Mouse (Mus musculus) spleen, adult 2 months (tissue): ENCODE results near the gene Spcs1. TPM values are rescaled to one million over a fixed set of nuclear protein-coding genes. Genes with fewer than 3 reads are reported as not detected.

Source experiments
- DNase-seq, 2 experiments: peaks; one replicate each; pipeline versions ENCODE4 v3.0.0 to v3.0.0-alpha.2; 2012 to 2021; ENCODE audit warnings: low spot score in 2 of 2, low read depth in 1 of 2
- H3K27ac ChIP-seq: fragments of 200-500 bp; 2 replicates; pipeline ENCODE4 v1.5.1; 2012; ENCODE audit warnings: low read length, inconsistent platforms; ENCODE audit not compliant: insufficient read depth
- H3K27me3 ChIP-seq: fragments of 200-500 bp; 2 replicates; pipeline ENCODE4 v1.6.1; 2012; ENCODE audit warnings: mild to moderate bottlenecking, moderate library complexity, low read length, inconsistent platforms; ENCODE audit not compliant: control insufficient read depth, insufficient read depth
- H3K36me3 ChIP-seq: fragments of 200-500 bp; 2 replicates; pipeline ENCODE4 v1.6.1; 2012; ENCODE audit warnings: mild to moderate bottlenecking, low read length, inconsistent platforms; ENCODE audit not compliant: control insufficient read depth, insufficient read depth
- H3K4me1 ChIP-seq: fragments of 200-500 bp; 2 replicates; pipeline ENCODE4 v1.6.1; 2011; ENCODE audit warnings: inconsistent platforms; ENCODE audit not compliant: control insufficient read depth, insufficient read depth, insufficient read length
- H3K4me3 ChIP-seq: fragments of 200-500 bp; 2 replicates; pipeline ENCODE4 v1.5.1; 2011; ENCODE audit warnings: mild to moderate bottlenecking, inconsistent platforms; ENCODE audit not compliant: insufficient read depth, insufficient read length; ENCODE audit errors: extremely low read depth
- CTCF ChIP-seq: fragments of 200-500 bp; IDR thresholded peaks from 2 replicates; pipeline ENCODE4 v1.5.1; 2011; ENCODE audit warnings: mild to moderate bottlenecking, inconsistent platforms; ENCODE audit not compliant: insufficient read depth, insufficient read length, insufficient replicate concordance; ENCODE audit errors: extremely low read depth
- POLR2A ChIP-seq: fragments of 200-500 bp; IDR thresholded peaks from 2 replicates; pipeline ENCODE4 v1.6.1; 2011; ENCODE audit warnings: low read depth, low read length, inconsistent platforms
- WGBS: fragments of 180-500 bp; shearing (Covaris S2); methylation state at CpG from one replicate; pipeline ENCODE4 v1.1.7; 2018; 5-methylcytosine and 5-hydroxymethylcytosine counted together
- polyA plus RNA-seq: library from polyadenylated mRNA; depleted of rRNA; stranded (reverse); fragments of >200 nt; gene quantifications from 2 replicates; pipeline ENCODE4 v1.2.3, GENCODE M21; 2012

Gene Spcs1
- polyA plus RNA-seq, 1 experiment = 50.8 TPM

GRCm38 (mm10) chr14:31000816-31001306, 611 bp downstream of the Spcs1 start:
- Histone ChIP-seq H3K36me3 (0 out of 2 replicates have a peak, but pooled peaks cover 1% of the 10 kb centered on the region), H3K4me1 (peaks cover 2% of the 10 kb centered on the region; the same call in 1 of the 2 replicates), H3K27me3 (no peaks in the 10 kb centered on the region), H3K4me3 (peak overlapping the region; percentile 93), H3K27ac (peak overlapping the region; percentile 61)
- no peak for TF ChIP-seq CTCF
- TF ChIP-seq POLR2A = no peak; the same call in 1 of the 2 replicates
- no peak for DNase-seq
- under 1% methylated on average over 21 of the region's 21 CpGs for WGBS

GRCm38 (mm10) chr14:31000356-31000755, 1.1 kb downstream of the Spcs1 start:
- no peak for DNase-seq
- H3K4me3 ChIP-seq = no peak overlapping the region
- 0 out of 2 replicates have a peak, but pooled peaks cover 1% of the 10 kb centered on the region for H3K36me3 ChIP-seq
- 52% methylated on average over 10 of the region's 10 CpGs for WGBS
- H3K27me3 ChIP-seq = no peaks in the 10 kb centered on the region
- H3K4me1 ChIP-seq = peaks cover 2% of the 10 kb centered on the region; the same call in 1 of the 2 replicates
- H3K27ac ChIP-seq = no peak overlapping the region
- TF ChIP-seq CTCF (no peak), POLR2A (no peak)

- DNase-seq = no peak
- Histone ChIP-seq H3K27me3 (no peaks in the 10 kb centered on the region), H3K27ac (no peak overlapping the region), H3K36me3 (0 out of 2 replicates have a peak, but pooled peaks cover 1% of the 10 kb centered on the region), H3K4me3 (no peak overlapping the region), H3K4me1 (peaks cover 2% of the 10 kb centered on the region; the same call in 1 of the 2 replicates)
- TF ChIP-seq CTCF (no peak), POLR2A (no peak)
These were observed 5.1 kb downstream of the Spcs1 start for GRCm38 (mm10) chr14:30996417-30996816.

- 0 out of 2 replicates have a peak, but pooled peaks cover 3% of the 10 kb centered on the region for H3K36me3 ChIP-seq
- H3K4me1 ChIP-seq = no peaks in the 10 kb centered on the region
- no peak for DNase-seq
- no peak overlapping the region for H3K4me3 ChIP-seq
- TF ChIP-seq POLR2A = no peak
- no peak for TF ChIP-seq CTCF
- no peaks in the 10 kb centered on the region for H3K27me3 ChIP-seq
- 92% methylated on average over 3 of the region's 3 CpGs for WGBS
- no peak overlapping the region for H3K27ac ChIP-seq
These were observed 25.2 kb downstream of the Spcs1 start for GRCm38 (mm10) chr14:30976222-30976621.

- no peak for DNase-seq
- no peaks in the 10 kb centered on the region for H3K4me1 ChIP-seq
- H3K27me3 ChIP-seq = no peaks in the 10 kb centered on the region
- WGBS = 83% methylated on average over 6 of the region's 6 CpGs
- H3K27ac ChIP-seq = no peak overlapping the region
- H3K36me3 ChIP-seq = 0 out of 2 replicates have a peak, but pooled peaks cover 3% of the 10 kb centered on the region
- H3K4me3 ChIP-seq = no peak overlapping the region
- TF ChIP-seq POLR2A = no peak
- no peak for TF ChIP-seq CTCF
These were observed 27.3 kb downstream of the Spcs1 start for GRCm38 (mm10) chr14:30974204-30974603.

- TF ChIP-seq CTCF = no peak
- no peak for TF ChIP-seq POLR2A
- no peak for DNase-seq
- Histone ChIP-seq H3K27me3 (no peaks in the 10 kb centered on the region), H3K4me1 (no peaks in the 10 kb centered on the region), H3K36me3 (no peaks in the 10 kb centered on the region; the same call in 1 of the 2 replicates), H3K4me3 (no peak overlapping the region), H3K27ac (no peak overlapping the region)
- WGBS = 95% methylated on average over 1 of the region's 1 CpGs
These were observed 41.1 kb downstream of the Spcs1 start for GRCm38 (mm10) chr14:30960366-30960765.

- no peak overlapping the region for H3K27ac ChIP-seq
- no peaks in the 10 kb centered on the region for H3K27me3 ChIP-seq
- no peak for DNase-seq
- WGBS = 81% methylated on average over 4 of the region's 4 CpGs
- TF ChIP-seq POLR2A (no peak), CTCF (no peak)
- H3K4me1 ChIP-seq = no peaks in the 10 kb centered on the region
- H3K4me3 ChIP-seq = no peak overlapping the region
- no peaks in the 10 kb centered on the region; the same call in 1 of the 2 replicates for H3K36me3 ChIP-seq
These were observed 42.4 kb downstream of the Spcs1 start for GRCm38 (mm10) chr14:30959031-30959430.
